Mouse (Mus musculus) heart, adult 11 months (tissue): ENCODE results near the gene Dlg5.

Experiments used
- DNase-seq: peaks from one replicate; pipeline ENCODE4 v3.0.0; 2022

Gene Dlg5

GRCm38 (mm10) chr14:24094656-24095055 is 151.1 kb downstream of the Dlg5 start:
- no peak for DNase-seq

DNA sequence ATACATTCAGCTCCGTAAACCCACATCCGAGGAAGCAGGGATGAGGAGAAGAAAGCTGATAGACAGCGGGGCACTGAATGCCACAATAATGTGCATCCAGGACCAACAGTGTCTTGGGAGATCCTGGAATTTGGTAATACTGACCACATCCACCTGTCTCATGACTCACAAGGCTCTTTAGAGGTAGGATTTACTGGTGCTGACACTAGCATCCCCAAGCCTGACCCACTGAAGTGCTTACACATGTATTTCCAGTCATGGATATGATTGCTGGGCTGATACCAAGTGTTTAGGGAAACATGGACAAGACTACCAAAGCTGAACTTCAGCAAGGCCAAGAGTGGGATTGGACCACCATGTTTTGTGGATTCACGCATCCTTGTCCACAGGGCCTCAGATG is 152.5 kb downstream of the Dlg5 start:
- peak; percentile 78 for DNase-seq

- DNase-seq: peak; percentile 34
Measured at GRCm38 (mm10) chr14:24092391-24092790, 153.3 kb downstream of the Dlg5 start.

- peak; percentile 36 for DNase-seq
Measured at GRCm38 (mm10) chr14:24090790-24091189, 154.9 kb downstream of the Dlg5 start.

DNA sequence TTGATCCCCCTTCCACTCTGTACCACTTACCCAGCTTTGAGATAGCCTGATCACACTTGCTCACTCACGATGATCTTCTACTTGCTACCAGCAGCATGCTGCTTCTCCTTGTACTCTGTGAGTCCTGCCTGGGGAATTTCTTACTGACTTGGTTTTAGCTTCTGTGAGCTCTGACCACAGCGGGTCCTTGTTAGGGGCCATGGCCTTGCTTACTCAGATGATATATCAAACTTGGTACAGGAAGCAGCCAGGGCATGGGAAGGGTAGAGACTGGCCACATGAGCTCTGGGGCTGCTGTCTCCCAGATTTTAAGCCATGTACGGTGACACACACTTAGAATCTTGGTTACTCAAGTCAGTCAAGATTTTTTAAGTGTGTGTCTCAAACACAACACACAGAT is 156.5 kb downstream of the Dlg5 start:
- DNase-seq: peak; percentile 48

DNA sequence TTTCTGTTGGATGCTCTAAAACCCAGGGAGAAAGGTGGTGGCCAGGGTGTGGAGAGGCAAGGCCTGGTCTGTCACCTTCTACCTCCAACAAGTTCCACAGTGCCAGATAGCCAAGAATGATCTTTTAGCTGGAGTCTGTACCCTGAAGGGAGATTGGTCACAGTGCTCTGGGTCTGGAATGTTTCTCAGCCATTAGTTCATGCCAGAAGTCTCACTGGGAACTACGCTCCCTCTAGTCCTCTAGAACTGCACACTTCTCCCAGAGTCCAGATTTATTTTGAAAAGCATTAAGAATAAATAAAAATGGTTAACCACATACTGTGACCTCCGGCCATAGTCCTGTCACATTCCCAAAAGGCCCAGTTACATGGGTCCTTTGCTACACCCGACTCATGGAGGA is 158.3 kb downstream of the Dlg5 start:
- no peak for DNase-seq

GRCm38 (mm10) chr14:24086481-24086880 is 159.2 kb downstream of the Dlg5 start:
- peak; percentile 72 for DNase-seq
